Mouse (Mus musculus) lung, adult 18-20 months (tissue): ENCODE data around the gene Nrbp1.
A peak's percentile ranks its signal among the peaks of the same experiment; 100 is the strongest.
"Not testable (repeated sequence)": the region's sequence is repeated elsewhere in the genome, so short reads cannot be mapped to it uniquely, and the experiment has no call there.

ENCODE experiments used
- DNase-seq, 2 experiments: peaks; one replicate each; pipeline ENCODE4 v3.0.0; 2022; ENCODE audit warnings: mixed read lengths in 2 of 2

Nrbp1 gene

DNA sequence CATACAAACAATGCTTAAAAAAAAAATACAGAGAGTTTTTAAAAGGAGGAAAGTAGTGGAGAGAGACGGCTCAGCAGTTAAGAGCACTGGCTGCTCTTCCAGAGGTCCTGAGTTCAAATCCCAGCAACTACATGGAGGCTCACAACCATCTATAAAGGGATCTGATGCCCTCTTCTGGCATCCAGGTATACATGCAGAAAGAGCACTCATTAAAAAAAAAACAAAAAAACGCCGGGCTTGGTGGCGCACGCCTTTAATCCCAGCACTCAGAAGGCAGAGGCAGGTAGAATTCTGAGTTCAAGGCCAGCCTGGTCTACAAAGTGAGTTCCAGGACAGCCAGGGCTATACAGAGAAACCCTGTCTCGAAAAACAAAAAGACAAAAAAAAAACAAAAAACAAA is 24.1 kb upstream of the Nrbp1 start:
- DNase-seq: not testable (repeated sequence)

DNA sequence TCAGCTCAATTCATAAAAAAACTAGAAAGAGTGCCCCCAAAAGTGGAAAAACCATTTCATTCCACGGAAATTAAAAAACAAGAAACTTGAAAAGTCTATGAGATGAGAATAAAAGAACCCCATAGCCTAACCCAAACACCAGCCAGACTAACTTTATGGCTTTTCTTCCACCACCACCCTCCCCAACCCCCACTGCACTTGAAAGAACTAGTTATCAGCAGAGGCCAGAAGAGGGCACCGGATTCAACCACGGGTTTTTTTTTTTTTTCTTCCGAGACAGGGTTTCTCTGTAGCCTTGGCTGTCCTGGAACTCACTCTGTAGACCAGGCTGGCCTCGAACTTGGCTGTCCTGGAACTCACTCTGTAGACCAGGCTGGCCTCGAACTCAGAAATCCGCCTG is 22.4 kb upstream of the Nrbp1 start:
- no peak for DNase-seq

- DNase-seq: no peak
Observed at GRCm38 (mm10) chr5:31219070-31219469, 21.6 kb upstream of the Nrbp1 start.

DNA sequence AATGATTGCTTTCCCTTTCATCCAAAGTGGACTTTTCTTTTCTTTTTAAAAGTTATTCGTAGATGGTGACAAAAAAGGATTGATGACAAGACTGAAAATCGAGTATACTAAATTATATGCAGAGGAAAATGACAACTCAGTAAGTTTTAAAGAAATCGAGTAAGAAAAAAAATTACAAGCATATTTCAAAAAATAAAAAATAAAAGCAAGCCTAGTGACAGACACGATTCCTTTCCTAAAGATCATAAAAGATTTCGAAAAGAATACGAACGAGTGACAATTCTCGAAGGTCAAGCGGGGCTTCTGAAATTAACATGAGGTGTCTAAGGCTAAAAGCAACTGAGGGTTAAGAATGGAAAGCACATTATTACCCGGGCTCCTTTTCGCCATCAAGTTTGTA is 21.2 kb upstream of the Nrbp1 start:
- DNase-seq: no peak

DNA sequence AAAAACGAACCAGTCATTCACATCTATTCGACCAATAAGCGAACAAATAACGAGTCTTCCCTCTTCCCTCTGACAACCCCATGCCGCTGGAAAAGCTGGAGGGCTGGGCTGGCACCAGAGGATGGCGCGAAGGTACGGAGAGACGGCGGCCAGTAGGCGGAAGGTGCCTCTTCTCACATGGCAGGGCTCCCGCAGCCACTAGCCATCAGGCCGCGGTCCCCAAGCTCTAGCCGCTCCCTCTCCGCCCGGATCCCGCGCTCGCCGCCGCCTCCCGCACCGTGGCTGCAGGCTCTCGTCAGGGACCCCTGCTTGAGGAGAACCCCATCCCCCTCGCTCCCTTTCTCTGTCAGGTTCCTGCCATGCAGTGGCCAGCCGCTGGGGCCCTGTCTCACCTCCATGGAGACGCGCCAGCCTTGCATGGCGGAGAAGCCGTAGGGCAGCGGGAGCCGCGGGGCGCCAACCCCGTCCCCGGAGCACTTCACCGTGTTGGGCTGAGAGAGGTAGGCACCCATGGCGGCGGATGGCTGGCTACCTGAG is 20.7 kb upstream of the Nrbp1 start:
- DNase-seq: peak in 1 of 2 experiments; percentile 45

DNA sequence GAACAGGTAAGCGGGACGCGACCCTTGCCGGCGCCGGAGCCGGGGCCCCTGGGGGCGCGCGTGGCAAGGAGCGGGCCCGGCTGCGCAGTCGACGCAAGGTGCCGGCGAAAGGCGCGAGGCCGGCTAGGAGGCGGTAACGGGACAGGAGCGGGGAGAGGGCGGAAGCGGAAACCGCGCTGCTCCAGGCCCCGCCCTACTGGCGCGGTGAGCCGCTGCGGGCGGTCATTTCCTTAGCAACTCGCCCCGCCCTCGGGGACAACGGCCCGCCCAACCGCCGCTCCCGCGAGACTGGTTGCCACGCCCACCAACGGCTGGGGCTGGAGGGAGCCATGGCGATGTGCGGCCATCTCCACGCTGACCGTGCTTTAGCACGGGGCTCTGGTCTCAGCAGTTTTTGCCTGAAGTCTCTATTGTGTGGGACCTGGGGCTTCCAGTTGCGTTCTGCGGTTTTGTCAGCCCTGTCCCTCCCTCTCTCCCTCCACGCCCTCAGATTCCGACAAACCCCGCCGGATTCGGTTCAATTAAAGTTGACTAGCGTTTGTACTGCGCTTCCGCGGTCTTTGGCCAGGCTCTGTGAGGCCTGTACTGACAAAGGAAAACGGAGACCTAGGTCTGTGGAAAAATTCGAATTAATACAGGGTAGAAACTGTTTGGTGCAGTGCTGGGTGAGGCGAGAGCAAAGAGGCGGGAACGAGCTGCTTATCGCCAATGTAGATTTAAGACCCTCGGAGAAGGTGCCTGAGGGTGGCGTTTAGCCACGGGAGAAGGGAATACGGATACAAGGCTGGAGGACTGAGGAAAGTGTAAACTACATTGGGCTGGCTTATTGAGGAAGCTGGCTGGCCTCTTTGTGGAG is 20.0 kb upstream of the Nrbp1 start, which contains the start of gene Ppm1g:
Gene Ppm1g (minus strand): TSS at position 240 of the 856 bp plus-strand sequence.
- peak; percentile 96 to 97 for DNase-seq

DNA sequence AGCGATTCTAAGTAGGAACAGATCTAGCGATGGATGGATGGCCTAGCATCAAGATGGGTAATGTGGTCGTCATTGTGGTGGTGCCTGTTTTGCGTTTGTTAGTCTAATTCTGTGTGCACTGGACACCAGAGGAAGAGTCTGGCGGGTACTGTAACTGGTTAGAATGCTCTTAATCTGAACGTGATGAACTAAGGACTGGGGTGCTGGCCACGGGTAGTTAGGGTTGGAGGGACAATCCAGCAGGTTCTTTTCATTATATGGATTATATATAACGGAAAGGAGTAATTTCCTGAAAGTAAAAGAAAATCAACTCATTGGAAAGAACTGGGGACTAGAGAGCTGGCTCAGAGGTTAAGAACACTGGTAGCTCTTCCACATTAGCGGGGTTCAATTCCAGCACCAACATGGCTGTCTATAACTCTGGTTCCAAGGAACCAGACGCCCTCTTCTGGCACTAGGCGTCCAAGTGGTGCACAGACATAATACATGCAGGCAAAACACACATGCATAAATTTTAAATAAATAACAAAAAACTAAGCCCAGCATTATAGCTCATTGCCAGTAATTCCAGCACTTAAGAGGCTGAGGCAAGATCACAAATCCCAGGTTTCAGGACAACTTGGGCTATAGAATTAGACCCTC is 19.2 kb upstream of the Nrbp1 start:
- peak in 1 of 2 experiments; percentile 39 for DNase-seq

GRCm38 (mm10) chr5:31222696-31223095 is 18.0 kb upstream of the Nrbp1 start:
- no peak for DNase-seq

- no peak for DNase-seq
Observed at GRCm38 (mm10) chr5:31226641-31227040, 14.0 kb upstream of the Nrbp1 start.

GRCm38 (mm10) chr5:31241522-31242034 is 914 bp downstream of the Nrbp1 start:
- DNase-seq: no peak

DNA sequence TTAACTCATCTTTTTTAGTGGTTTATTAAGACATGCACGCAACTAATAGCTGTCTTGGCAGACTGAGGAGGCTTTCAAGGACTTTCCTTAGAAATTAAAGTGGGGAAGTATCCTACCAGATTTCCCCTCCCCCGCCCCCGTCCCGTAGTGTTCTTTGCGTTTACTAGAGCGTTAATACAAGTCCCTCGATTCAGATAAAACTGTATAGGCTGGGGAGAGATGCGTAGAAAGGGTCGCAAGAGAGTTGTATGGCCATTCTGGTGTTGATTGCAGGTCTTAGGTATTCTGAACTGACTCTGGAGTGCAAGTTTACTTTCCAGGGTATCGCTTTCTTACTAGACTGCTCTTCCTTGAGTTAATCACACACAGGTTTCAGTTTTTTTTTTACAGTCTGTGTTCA is 1.5 kb downstream of the Nrbp1 start:
- no peak for DNase-seq

GRCm38 (mm10) chr5:31250716-31251115 is 10.1 kb downstream of the Nrbp1 start:
- DNase-seq: no peak

GRCm38 (mm10) chr5:31251541-31252101 is 11.0 kb downstream of the Nrbp1 start, which contains the start of gene Krtcap3:
Krtcap3 (plus strand) TSS chr5:31251691.
- peak; percentile 77 to 85 for DNase-seq

DNA sequence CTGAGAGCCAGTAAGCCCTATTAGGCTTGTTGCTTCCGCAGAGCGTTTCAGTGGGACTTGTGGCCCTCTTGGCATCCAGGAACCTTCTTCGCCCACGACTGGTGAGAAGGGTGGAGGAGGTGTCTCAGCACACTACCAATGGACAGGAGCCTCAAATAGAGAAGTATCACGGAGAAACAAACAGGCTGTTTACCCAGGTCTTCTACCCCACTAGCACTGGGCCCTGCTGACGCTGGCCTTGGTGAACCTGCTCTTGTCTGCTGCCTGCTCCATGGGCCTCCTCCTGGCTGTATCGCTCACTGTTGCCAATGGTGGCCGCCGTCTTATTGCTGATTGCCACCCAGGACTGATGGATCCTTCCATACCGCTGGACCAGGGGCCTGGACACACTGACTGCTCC is 11.5 kb downstream of the Nrbp1 start:
- no peak for DNase-seq

DNA sequence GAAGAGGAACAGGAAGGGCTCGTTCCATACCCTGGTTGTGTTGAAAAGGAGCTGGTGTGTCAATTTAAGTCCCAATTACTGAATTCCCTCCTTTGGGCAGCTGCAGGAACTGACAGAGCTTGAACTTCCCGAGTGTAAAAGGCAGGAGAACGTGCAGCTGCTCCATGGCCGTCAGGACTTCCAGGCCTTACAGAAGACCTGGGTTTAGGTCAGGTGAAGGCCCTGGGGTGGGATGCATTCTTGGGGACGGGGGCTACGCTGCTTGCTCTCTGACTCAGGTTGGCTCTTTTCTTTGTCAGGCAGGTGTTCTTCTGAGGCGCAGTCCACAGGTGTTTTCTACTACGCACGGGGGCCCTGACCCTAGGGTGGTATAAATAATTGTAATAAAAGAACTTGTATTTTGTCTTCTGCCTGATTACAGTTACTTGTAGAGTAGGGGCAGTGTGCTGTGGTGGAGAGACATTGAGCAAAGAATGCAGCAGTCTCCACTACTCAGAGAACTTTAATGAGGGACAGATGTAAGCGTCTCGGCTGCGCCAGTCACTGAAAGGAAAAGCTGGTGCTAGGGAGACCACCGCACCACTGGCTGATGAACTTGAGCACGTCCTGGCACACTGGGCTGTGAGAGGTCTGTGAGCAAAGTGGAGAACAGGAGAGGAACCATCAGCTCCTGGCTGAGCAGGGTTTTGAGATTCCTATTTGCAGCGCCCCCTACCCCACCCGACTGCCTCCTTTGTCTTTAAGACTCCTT is 12.3 kb downstream of the Nrbp1 start:
- DNase-seq: no peak

- DNase-seq: no peak
Observed at GRCm38 (mm10) chr5:31253806-31254205, 13.1 kb downstream of the Nrbp1 start.

- peak; percentile 82 to 90 for DNase-seq
Observed at GRCm38 (mm10) chr5:31254452-31254851, 13.8 kb downstream of the Nrbp1 start.

DNA sequence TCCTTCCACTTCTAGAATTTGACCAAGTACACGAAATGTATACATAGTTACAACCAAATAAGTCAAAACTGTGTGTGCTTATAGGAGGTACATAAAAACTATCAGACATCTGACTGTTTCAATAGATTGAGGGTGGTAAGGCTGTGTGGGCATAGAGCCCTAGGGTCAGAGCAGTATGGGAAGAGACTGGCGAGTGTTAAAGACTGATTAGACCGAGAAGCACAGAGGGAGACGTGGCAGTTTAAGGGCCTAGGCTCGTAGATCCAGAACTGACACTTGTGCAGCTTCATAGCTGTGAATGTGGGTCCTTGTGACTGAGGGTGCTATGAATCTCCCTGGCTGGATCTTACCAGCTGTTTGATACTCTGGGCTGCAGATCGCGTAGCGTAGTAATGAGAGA is 14.2 kb downstream of the Nrbp1 start:
- DNase-seq: no peak

GRCm38 (mm10) chr5:31255381-31255780 is 14.7 kb downstream of the Nrbp1 start:
- DNase-seq: no peak

- DNase-seq: no peak
Observed at GRCm38 (mm10) chr5:31255971-31256370, 15.3 kb downstream of the Nrbp1 start.

DNA sequence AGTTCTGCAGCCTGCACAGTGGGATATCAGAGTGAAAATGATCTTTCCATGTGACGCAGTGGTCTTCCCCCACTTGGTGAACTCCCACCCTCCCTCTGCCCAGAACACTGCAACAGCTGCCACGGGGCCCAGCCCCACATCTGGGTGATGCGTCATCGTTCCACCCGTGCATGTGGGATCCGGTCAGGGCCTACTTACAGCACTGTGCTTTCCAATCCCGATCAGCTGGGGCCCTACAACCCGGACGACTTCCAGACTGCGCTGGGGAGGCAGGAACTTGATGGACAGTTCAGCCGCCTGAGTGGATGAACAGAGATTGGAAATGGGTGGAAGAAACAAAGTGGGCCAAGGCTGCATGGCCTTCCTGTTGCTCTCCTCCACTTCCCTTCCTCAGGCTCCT is 17.0 kb downstream of the Nrbp1 start:
- DNase-seq: no peak

DNA sequence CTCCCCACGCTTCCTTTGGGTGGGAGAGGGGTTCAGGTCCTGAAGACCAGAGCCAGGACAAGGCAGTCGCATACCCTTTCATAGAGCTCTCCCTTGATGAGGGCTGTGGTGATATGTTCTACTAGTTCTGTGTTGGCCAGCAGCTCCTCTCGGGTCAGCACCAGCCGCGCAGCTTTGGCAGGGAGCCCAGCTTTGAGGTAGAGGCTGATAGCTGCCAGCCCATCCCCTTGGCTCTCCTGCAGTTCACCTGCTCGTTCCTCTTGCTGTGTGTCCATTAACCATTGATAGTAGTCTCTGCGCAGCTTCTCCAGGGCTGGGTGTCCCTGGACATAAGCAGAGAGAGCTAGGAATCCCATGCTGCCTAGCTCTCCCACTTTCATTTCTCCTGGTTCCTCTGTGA is 25.4 kb downstream of the Nrbp1 start:
- no peak for DNase-seq

DNA sequence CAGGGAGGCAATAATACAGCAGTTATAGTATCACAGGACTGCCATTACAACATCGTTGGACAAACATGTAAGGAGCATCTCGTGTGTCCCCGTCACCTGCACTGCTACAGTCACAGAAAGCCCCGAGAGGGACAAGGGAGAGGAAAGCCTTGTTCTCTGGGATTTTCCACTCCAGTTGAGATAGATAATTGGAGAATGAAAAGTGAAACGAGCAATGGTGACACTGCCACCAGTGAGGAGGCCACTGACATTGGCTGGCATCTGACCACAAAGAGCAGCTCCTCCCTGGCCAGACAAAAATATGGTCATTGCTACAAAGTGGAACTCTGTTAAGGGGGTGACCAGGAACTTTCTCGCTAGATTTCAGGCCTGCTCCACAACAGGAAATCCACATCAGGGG is 27.0 kb downstream of the Nrbp1 start:
- no peak for DNase-seq
